Mouse (Mus musculus): ENCODE data around the gene Optc.

The Optc gene

GRCm38 (mm10) chr1:133918088-133918470, 10.3 kb upstream of the Optc start:
- no peak for DNase-seq (ENCODE audit: low read depth, low spot score)

- no peak for DNase-seq (ENCODE audit: low read depth, low spot score)
These were observed 9.8 kb upstream of the Optc start for GRCm38 (mm10) chr1:133917456-133918087.

GRCm38 (mm10) chr1:133915723-133916355, 8.0 kb upstream of the Optc start:
- no peak for DNase-seq (ENCODE audit: low read depth, low spot score)

GRCm38 (mm10) chr1:133915115-133915514, 7.3 kb upstream of the Optc start:
- DNase-seq (ENCODE audit: low read depth, low spot score) = no peak

- no peak for DNase-seq (ENCODE audit: low read depth, low spot score)
These were observed 5.2 kb upstream of the Optc start for GRCm38 (mm10) chr1:133913018-133913417.

GRCm38 (mm10) chr1:133911456-133911855, 3.7 kb upstream of the Optc start:
- no peak for DNase-seq (ENCODE audit: low read depth, low spot score)

GRCm38 (mm10) chr1:133911008-133911407, 3.2 kb upstream of the Optc start:
- DNase-seq (ENCODE audit: low read depth, low spot score) = no peak

GRCm38 (mm10) chr1:133910108-133910507, 2.3 kb upstream of the Optc start:
- no peak for DNase-seq (ENCODE audit: low read depth, low spot score)

- no peak for DNase-seq (ENCODE audit: low read depth, low spot score)
These were observed 1.1 kb upstream of the Optc start for GRCm38 (mm10) chr1:133908659-133909575.

GRCm38 (mm10) chr1:133906420-133906819, 1.4 kb downstream of the Optc start:
- DNase-seq (ENCODE audit: low read depth, low spot score) = no peak

GRCm38 (mm10) chr1:133900825-133901224, 7.0 kb downstream of the Optc start:
- no peak for DNase-seq (ENCODE audit: low read depth, low spot score)

GRCm38 (mm10) chr1:133899043-133899542, 8.7 kb downstream of the Optc start:
- no peak for DNase-seq (ENCODE audit: low read depth, low spot score)

- no peak for DNase-seq (ENCODE audit: low read depth, low spot score)
These were observed 10.5 kb downstream of the Optc start for GRCm38 (mm10) chr1:133897293-133897692.

GRCm38 (mm10) chr1:133891489-133891888, 16.3 kb downstream of the Optc start:
- no peak for DNase-seq (ENCODE audit: low read depth, low spot score)

GRCm38 (mm10) chr1:133889949-133890598, 17.7 kb downstream of the Optc start:
- DNase-seq (ENCODE audit: low read depth, low spot score) = no peak

- no peak for DNase-seq (ENCODE audit: low read depth, low spot score)
These were observed 20.1 kb downstream of the Optc start for GRCm38 (mm10) chr1:133887538-133888250.

GRCm38 (mm10) chr1:133887044-133887443, 20.8 kb downstream of the Optc start:
- no peak for DNase-seq (ENCODE audit: low read depth, low spot score)

GRCm38 (mm10) chr1:133886431-133886830, 21.4 kb downstream of the Optc start:
- DNase-seq (ENCODE audit: low read depth, low spot score) = no peak

GRCm38 (mm10) chr1:133885811-133886210, 22.0 kb downstream of the Optc start:
- no peak for DNase-seq (ENCODE audit: low read depth, low spot score)

GRCm38 (mm10) chr1:133884746-133885145, 23.1 kb downstream of the Optc start:
- DNase-seq (ENCODE audit: low read depth, low spot score) = no peak

- no peak for DNase-seq (ENCODE audit: low read depth, low spot score)
These were observed 23.7 kb downstream of the Optc start for GRCm38 (mm10) chr1:133884090-133884489.
